25 mouse cellular contexts compared by ENCODE assay signal in the genomic region with DNA sequence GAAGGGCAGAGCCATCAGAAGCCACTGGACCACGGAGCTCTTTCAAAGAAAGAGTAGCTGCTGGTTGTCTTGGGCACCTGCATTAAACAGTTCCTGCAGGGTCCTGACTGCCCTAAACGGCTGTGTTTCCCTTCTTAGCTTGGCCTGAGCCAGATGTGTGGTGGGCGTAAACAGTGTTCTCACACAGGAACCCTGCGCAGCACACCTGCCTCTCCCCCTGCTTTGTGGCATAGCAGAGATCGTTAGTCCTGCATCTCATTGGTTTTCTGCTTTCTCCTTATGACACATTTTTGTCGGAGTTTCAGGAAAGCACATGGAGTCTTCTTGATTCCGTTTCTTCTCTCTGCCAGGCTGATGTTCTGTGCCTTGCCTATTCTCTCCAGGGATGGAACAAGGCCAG. TPM values are rescaled to one million over a fixed set of nuclear protein-coding genes. Genes with fewer than 3 reads are reported as not detected.
DNase-seq lines count a peak whose midpoint lies in the region; ATAC-seq and TF ChIP-seq lines count a peak whose summit lies in the region.
"Had no signal": no experiment of that assay in that cellular context is flagged by ENCODE, and none has a peak within 500 bp of the region (broad histone marks: within the 10 kb centered on the region; RNA-seq: fewer than 3 reads in every experiment).

No protein-coding gene starts in this region.

- no peak for TF ChIP-seq CTCF in liver, postnatal 0 days (IDR thresholded peaks at IDR 0.05; ENCODE audit: low read depth)
- TF ChIP-seq CTCF in CH12.LX (conservative IDR thresholded peaks at IDR 0.05 in 1 of 2, IDR thresholded peaks at IDR 0.05 in 1 of 2; ENCODE audit: low read depth in 2 of 2, low read length in 2 of 2) = no peak

- peak; percentile 47 for TF ChIP-seq POLR2A in CH12.LX (IDR thresholded peaks at IDR 0.05; ENCODE audit: low read depth, low read length)

- no peak overlapping the region for H3K9ac ChIP-seq in liver, postnatal 0 days (replicated peaks)
- H3K9ac ChIP-seq in CH12.LX (ENCODE audit: insufficient read depth, low read depth) = peak overlapping the region; percentile 32; the same call in 1 of the 2 replicates
- H3K9ac ChIP-seq: embryonic facial prominence, embryonic 13.5 days; forebrain, embryonic 12.5 days; midbrain, embryonic 12.5 days; stomach, embryonic 15.5 days had no signal

- dilution Hi-C loops in CH12.LX (cut with MboI; ENCODE audit: extremely low pct_ligation_motif_present, extremely low pct_unique_long_range_greater_than_20kb, low sequenced_read_pairs) = no loop called here

- 76% methylated on average over 7 of the region's 7 CpGs for WGBS in liver, postnatal 0 days (ENCODE audit: insufficient replicate concordance)

- in situ Hi-C loops in CH12.LX (cut with MboI; ENCODE audit: low pct_ligation_motif_present, low pct_unique_long_range_greater_than_20kb, low sequenced_read_pairs) = no loop called here

- no peaks in the 10 kb centered on the region for H3K79me2 ChIP-seq in CH12.LX (replicated peaks; ENCODE audit: control insufficient read depth, extremely low read depth, insufficient read depth, poor library complexity, severe bottlenecking)

- H3K9me3 ChIP-seq in liver, postnatal 0 days (ENCODE audit: low read length) = no peaks in the 10 kb centered on the region
- no peaks in the 10 kb centered on the region for H3K9me3 ChIP-seq in CH12.LX (replicated peaks; ENCODE audit: low read length)
- H3K9me3 ChIP-seq: embryonic facial prominence, embryonic 13.5 days; forebrain, embryonic 12.5 days; heart, embryonic 10.5 days; hindbrain, embryonic 10.5 days; midbrain, embryonic 12.5 days; stomach, embryonic 15.5 days had no signal

- no peak overlapping the region for H3K4me2 ChIP-seq in liver, postnatal 0 days (ENCODE audit: low read depth, low read length)
- H3K4me2 ChIP-seq in CH12.LX (ENCODE audit: insufficient read depth, low read depth, poor library complexity, severe bottlenecking) = peak overlapping the region; percentile 68
- H3K4me2 ChIP-seq: embryonic facial prominence, embryonic 13.5 days; forebrain, embryonic 12.5 days; liver, embryonic 11.5 days; midbrain, embryonic 12.5 days; stomach, embryonic 15.5 days had no signal

- peak overlapping the region; percentile 64 for H3K27ac ChIP-seq in liver, postnatal 0 days (ENCODE audit: low read depth)
- peak overlapping the region; percentile 97 for H3K27ac ChIP-seq in CH12.LX (ENCODE audit: insufficient read depth, low read depth)
- H3K27ac ChIP-seq: embryonic facial prominence, embryonic 13.5 days; forebrain, embryonic 12.5 days; heart, embryonic 10.5 days; hindbrain, embryonic 10.5 days; midbrain, embryonic 12.5 days; stomach, embryonic 15.5 days had no signal

- no peak; the same call in 1 of the 2 replicates for TF ChIP-seq RAD21 in CH12.LX (IDR thresholded peaks at IDR 0.05; ENCODE audit: low read depth, low read length)

- no peaks in the 10 kb centered on the region for H3K27me3 ChIP-seq in liver, postnatal 0 days (ENCODE audit: insufficient read depth, low read length)
- H3K27me3 ChIP-seq in CH12.LX (replicated peaks) = no peaks in the 10 kb centered on the region
- H3K27me3 ChIP-seq in splenic B cell, adult 2 months (ENCODE audit: control insufficient read depth, insufficient read depth, low read length, poor library complexity, severe bottlenecking) = no peaks in the 10 kb centered on the region
- H3K27me3 ChIP-seq: embryonic facial prominence, embryonic 13.5 days; forebrain, embryonic 12.5 days; midbrain, embryonic 12.5 days; Patski; stomach, embryonic 15.5 days had no signal

- no peak overlapping the region for H3K4me3 ChIP-seq in liver, postnatal 0 days (ENCODE audit: low read depth, low read length)
- peak overlapping the region in 1 of 3 experiments; percentile 1 for H3K4me3 ChIP-seq in CH12.LX (replicated peaks in 1 of 3; ENCODE audit: low read depth in 2 of 3, low read length in 2 of 3, poor library complexity in 1 of 3)
- H3K4me3 ChIP-seq: embryonic facial prominence, embryonic 13.5 days; erythroblast, embryonic 14.5 days; forebrain, embryonic 12.5 days; heart, embryonic 10.5 days; hindbrain, embryonic 10.5 days; midbrain, embryonic 12.5 days; stomach, embryonic 15.5 days had no signal

- H3K36me3 ChIP-seq in liver, postnatal 0 days (replicated peaks; ENCODE audit: insufficient read depth, low read length) = no peaks in the 10 kb centered on the region
- H3K36me3 ChIP-seq in CH12.LX (replicated peaks in 1 of 2; ENCODE audit: control insufficient read depth in 1 of 2, insufficient read depth in 1 of 2, low read length in 1 of 2) = no peaks in the 10 kb centered on the region
- H3K36me3 ChIP-seq in splenic B cell, adult 2 months (ENCODE audit: control insufficient read depth, insufficient read depth, low read length, poor library complexity, severe bottlenecking) = no peaks in the 10 kb centered on the region
- H3K36me3 ChIP-seq: embryonic facial prominence, embryonic 13.5 days; forebrain, embryonic 12.5 days; heart, embryonic 10.5 days; hindbrain, embryonic 10.5 days; midbrain, embryonic 12.5 days; stomach, embryonic 15.5 days had no signal

- peaks cover 20% of the 10 kb centered on the region for H3K4me1 ChIP-seq in liver, postnatal 0 days (ENCODE audit: insufficient read depth)
- H3K4me1 ChIP-seq in CH12.LX (ENCODE audit: control insufficient read depth in 1 of 2, insufficient read depth in 2 of 2) = peaks cover 67 to 98% of the 10 kb centered on the region in 2 experiments
- H3K4me1 ChIP-seq: forebrain, embryonic 12.5 days; midbrain, embryonic 12.5 days; stomach, embryonic 15.5 days had no signal

- peak; percentile 26; the same call in 1 of the 2 replicates for ATAC-seq in liver, postnatal 0 days
- ATAC-seq: inflammation-experienced regulatory T-cells, adult 6 months; Patski had no signal

- TF ChIP-seq EP300 in liver, postnatal 0 days (IDR thresholded peaks at IDR 0.05; ENCODE audit: low read depth) = no peak
- TF ChIP-seq EP300 in CH12.LX (IDR thresholded peaks at IDR 0.05; ENCODE audit: low read length) = peak; percentile 96

- DNase-seq in liver, postnatal 0 days = no peak
- DNase-seq in liver (no peak), CH12.LX (ENCODE audit: extremely low read depth) (peak; percentile 91)
- DNase-seq in splenic B cell, adult 2 months (ENCODE audit: low read depth, low spot score) = peak; percentile 43
- DNase-seq in thymus, postnatal 25 days = peak; percentile 72
- DNase-seq in c-Kit-positive CD71-positive TER-119-positive erythroid progenitor cells, embryonic 14.5 days (ENCODE audit: low spot score) = no peak
- no peak for DNase-seq in left cerebral cortex, adult 11 months (ENCODE audit: low spot score)
- no peak for DNase-seq in gastrocnemius, postnatal 4 days (ENCODE audit: low spot score in 2 of 2)
- DNase-seq: adrenal gland, postnatal 36 days; cerebellum, adult 18-20 months; cerebellum, postnatal 25 days; embryo, embryonic 11 days; kidney, adult 18-20 months; lung, adult 18-20 months; lung, postnatal 10 days had no signal

TF ChIP-seq in CH12.LX, 34 proteins besides CTCF, POLR2A, EP300 and RAD21 (continues in another document):
- TF ChIP-seq HCFC1 (IDR thresholded peaks at IDR 0.05; ENCODE audit: low read depth, low read length) (peak; percentile 25; the same call in 1 of the 2 replicates), TCF12 (IDR thresholded peaks at IDR 0.05; ENCODE audit: low read depth, low read length) (peak; percentile 97), UBTF (IDR thresholded peaks at IDR 0.05; ENCODE audit: low read depth, low read length) (peak; percentile 29; the same call in 1 of the 2 replicates), IRF4 (IDR thresholded peaks at IDR 0.05; ENCODE audit: low read depth, low read length) (peak; percentile 86), MAFK (IDR thresholded peaks at IDR 0.05; ENCODE audit: insufficient replicate concordance, low read length) (no peak), KAT2A (IDR thresholded peaks at IDR 0.05; ENCODE audit: insufficient replicate concordance, low read length) (no peak), RCOR1 (conservative IDR thresholded peaks at IDR 0.05; ENCODE audit: low read depth, low read length) (peak; percentile 76; the same call in 1 of the 2 replicates), SIN3A (IDR thresholded peaks at IDR 0.05; ENCODE audit: low read length) (peak; percentile 93), E2F4 (IDR thresholded peaks at IDR 0.05; ENCODE audit: insufficient replicate concordance, low read depth, low read length) (no peak), ETS1 (conservative IDR thresholded peaks at IDR 0.05; ENCODE audit: low read depth, low read length) (peak; percentile 88), ELF1 (IDR thresholded peaks at IDR 0.05; ENCODE audit: low read depth, low read length) (no peak), JUN (IDR thresholded peaks at IDR 0.05; ENCODE audit: insufficient read depth, low read depth, low read length) (peak; percentile 67), SMC3 (IDR thresholded peaks at IDR 0.05; ENCODE audit: low read depth, low read length) (0 out of 2 replicates have a peak, but pooled peaks have one; percentile 9), MYC (IDR thresholded peaks at IDR 0.05; ENCODE audit: low read depth, low read length) (peak; percentile 98), GABPA (IDR thresholded peaks at IDR 0.05; ENCODE audit: insufficient replicate concordance, low read depth, low read length) (no peak), NRF1 (IDR thresholded peaks at IDR 0.05; ENCODE audit: low read depth, low read length) (peak; percentile 72), MAX (IDR thresholded peaks at IDR 0.05; ENCODE audit: low read length) (peak; percentile 93), ZC3H11A (IDR thresholded peaks at IDR 0.05; ENCODE audit: low read depth, low read length) (no peak), CHD2 (IDR thresholded peaks at IDR 0.05; ENCODE audit: low read length) (peak; percentile 77; the same call in 1 of the 2 replicates), JUND (conservative IDR thresholded peaks at IDR 0.05; ENCODE audit: low read depth, low read length) (peak; percentile 71; the same call in 1 of the 2 replicates), TBP (conservative IDR thresholded peaks at IDR 0.05; ENCODE audit: low read depth, low read length) (no peak; the same call in 1 of the 2 replicates), MXI1 (IDR thresholded peaks at IDR 0.05; ENCODE audit: low read depth, low read length) (peak; percentile 83), CHD1 (IDR thresholded peaks at IDR 0.05; ENCODE audit: low read depth, low read length) (no peak), MEF2A (IDR thresholded peaks at IDR 0.05; ENCODE audit: borderline replicate concordance, low read depth, low read length) (peak; percentile 91), ZKSCAN1 (IDR thresholded peaks at IDR 0.05; ENCODE audit: borderline replicate concordance, low read depth, low read length) (no peak), BHLHE40 (IDR thresholded peaks at IDR 0.05; ENCODE audit: low read depth, low read length) (peak; percentile 78)

RNA-seq across cellular contexts. Expression of gene B3gnt2, which starts 44.9 kb away (rescaled TPM):
- polyA plus RNA-seq in liver, postnatal 0 days (2015; fragmentation: Nextera tagmentation; extraction: Ambion mirVana) = 10.0 and 10.8 TPM in 2 replicates
- 74.6 and 77.4 TPM in 2 replicates for total RNA-seq in CH12.LX (2012; rRNA removed)
- 62.2 and 75.2 TPM in 2 replicates for total RNA-seq in CH12.LX (2014; rRNA removed)
- polyA plus RNA-seq in CH12.LX (2012; ENCODE audit: insufficient read length, low read depth) = 96.0 and 111 TPM in 2 replicates
- 1 to 10 TPM; 6.3 to 8.8 TPM for total RNA-seq in gastrocnemius, postnatal 4 days (2021)

Comparison
In these comparisons a context has a peak if more than half of its experiments do, and no peak if none do; other contexts are left out.
1. DNase-seq: peak in CH12.LX (single experiment), splenic B cell, adult 2 months (single experiment) and thymus, postnatal 25 days (single experiment); none in liver, postnatal 0 days (single experiment), liver (single experiment), c-Kit-positive CD71-positive TER-119-positive erythroid progenitor cells, embryonic 14.5 days (single experiment), left cerebral cortex, adult 11 months (single experiment) and gastrocnemius, postnatal 4 days (0 of 2).
2. RNA of gene B3gnt2, which starts 44.9 kb away (total RNA-seq): 62.2 to 77.4 TPM in CH12.LX; 6.3 to 8.8 TPM in gastrocnemius, postnatal 4 days; every median in the first group is over 4 times any median in the second.